In genomic region chr7:109803516-109803915, GRCm38 (mm10) we compare ENCODE assay signal across 24 mouse cellular contexts. TPM values are rescaled to one million over a fixed set of nuclear protein-coding genes. Genes with fewer than 3 reads are reported as not detected.
DNase-seq lines count a peak whose midpoint lies in the region; ATAC-seq and TF ChIP-seq lines count a peak whose summit lies in the region.
"Had no signal": no experiment of that assay in that cellular context is flagged by ENCODE, and none has a peak within 500 bp of the region (broad histone marks: within the 10 kb centered on the region; RNA-seq: fewer than 3 reads in every experiment).

No protein-coding gene starts in this region.

- peaks cover 9% of the 10 kb centered on the region for H3K4me1 ChIP-seq in heart, adult 2 months (ENCODE audit: control insufficient read depth, insufficient read depth, low read length)
- H3K4me1 ChIP-seq in heart, embryonic 15.5 days (replicated peaks), result peaks cover 39% of the 10 kb centered on the region
- H3K4me1 ChIP-seq in heart, postnatal 0 days (ENCODE audit: control insufficient read depth, insufficient read depth), result peaks cover 39% of the 10 kb centered on the region
- H3K4me1 ChIP-seq: embryonic facial prominence, embryonic 13.5 days; embryonic facial prominence, embryonic 15.5 days; forebrain, embryonic 12.5 days had no signal

- no peak overlapping the region for H3K4me3 ChIP-seq in heart, adult 2 months
- no peak overlapping the region for H3K4me3 ChIP-seq in heart, embryonic 15.5 days
- no peak overlapping the region for H3K4me3 ChIP-seq in heart, postnatal 0 days (ENCODE audit: low read depth, low read length)
- H3K4me3 ChIP-seq: embryonic facial prominence, embryonic 13.5 days; embryonic facial prominence, embryonic 15.5 days; erythroblast, embryonic 14.5 days; forebrain, embryonic 10.5 days; forebrain, embryonic 12.5 days had no signal

- peak in 1 of 2 experiments; percentile 28 for DNase-seq in heart, adult 2 months
- DNase-seq in heart, postnatal 36 days, result no peak
- no peak for DNase-seq in heart, adult 8-10 months (ENCODE audit: low spot score)
- peak; percentile 47 for DNase-seq in heart, postnatal 0 days (ENCODE audit: low spot score)
- DNase-seq in heart, postnatal 14 days, result no peak
- DNase-seq: adrenal gland, adult 2 months; adrenal gland, postnatal 10 days; adrenal gland, postnatal 25 days; cerebellum, adult 11 months; cerebellum, adult 18-20 months; cerebellum, adult 8-10 months; cerebellum, adult 9-11 months; cerebellum, postnatal 14 days; cerebellum, postnatal 36 days; embryo, embryonic 11 days had no signal

- H3K4me2 ChIP-seq in heart, embryonic 15.5 days, result no peak overlapping the region
- H3K4me2 ChIP-seq in heart, postnatal 0 days (ENCODE audit: low read depth, low read length), result no peak overlapping the region
- H3K4me2 ChIP-seq: embryonic facial prominence, embryonic 13.5 days; embryonic facial prominence, embryonic 15.5 days; forebrain, embryonic 12.5 days had no signal

- no peak for ATAC-seq in heart, embryonic 15.5 days (replicated peaks; ENCODE audit: insufficient number of reproducible peaks, insufficient read depth, low FRiP score, low read depth)
- peak; percentile 42; the same call in 1 of the 2 replicates for ATAC-seq in heart, postnatal 0 days (ENCODE audit: insufficient read depth, low read depth)
- ATAC-seq: forebrain, embryonic 14.5 days had no signal

- H3K9me3 ChIP-seq in heart, embryonic 15.5 days (replicated peaks), result no peaks in the 10 kb centered on the region
- H3K9me3 ChIP-seq in heart, postnatal 0 days (replicated peaks; ENCODE audit: control insufficient read depth, low read length), result no peaks in the 10 kb centered on the region
- H3K9me3 ChIP-seq: embryonic facial prominence, embryonic 13.5 days; embryonic facial prominence, embryonic 15.5 days; forebrain, embryonic 10.5 days; forebrain, embryonic 12.5 days had no signal

- TF ChIP-seq EP300 in heart, adult 2 months (IDR thresholded peaks at IDR 0.05; ENCODE audit: insufficient read depth, low read depth, low read length), result no peak
- no peak for TF ChIP-seq EP300 in heart, postnatal 0 days (IDR thresholded peaks at IDR 0.05; ENCODE audit: low read depth)

- no peak overlapping the region for H3K9ac ChIP-seq in heart, adult 2 months (ENCODE audit: low read depth, low read length)
- no peak overlapping the region for H3K9ac ChIP-seq in heart, embryonic 15.5 days
- H3K9ac ChIP-seq in heart, postnatal 0 days (replicated peaks; ENCODE audit: low read depth, low read length), result no peak overlapping the region
- H3K9ac ChIP-seq: embryonic facial prominence, embryonic 13.5 days; embryonic facial prominence, embryonic 15.5 days; forebrain, embryonic 12.5 days had no signal

- H3K27ac ChIP-seq in heart, adult 2 months, result peak overlapping the region; percentile 84
- peak overlapping the region; percentile 48 for H3K27ac ChIP-seq in heart, embryonic 15.5 days
- H3K27ac ChIP-seq in heart, postnatal 0 days (ENCODE audit: low read depth), result peak overlapping the region; percentile 72
- H3K27ac ChIP-seq: embryonic facial prominence, embryonic 13.5 days; embryonic facial prominence, embryonic 15.5 days; forebrain, embryonic 10.5 days; forebrain, embryonic 12.5 days had no signal

- H3K36me3 ChIP-seq in heart, adult 2 months (ENCODE audit: control insufficient read depth, insufficient read depth, low read length), result peaks cover 2% of the 10 kb centered on the region; the same call in 1 of the 2 replicates
- no peaks in the 10 kb centered on the region for H3K36me3 ChIP-seq in heart, embryonic 15.5 days
- H3K36me3 ChIP-seq in heart, postnatal 0 days (replicated peaks; ENCODE audit: control insufficient read depth, insufficient read depth, low read length), result no peaks in the 10 kb centered on the region
- H3K36me3 ChIP-seq: embryonic facial prominence, embryonic 13.5 days; embryonic facial prominence, embryonic 15.5 days; forebrain, embryonic 10.5 days; forebrain, embryonic 12.5 days had no signal

- intact Hi-C loops in heart, adult 2 months (cut with DNase I), result no loop called here
- intact Hi-C loops in heart, postnatal 36 days (cut with DNase I), result no loop called here
- intact Hi-C loops in heart, postnatal 14 days (cut with DNase I), result no loop called here

- H3K79me2 ChIP-seq in heart, adult 2 months (replicated peaks; ENCODE audit: control insufficient read depth, insufficient read depth, low read length), result no peaks in the 10 kb centered on the region

- WGBS in heart, adult 2 months, result 6% methylated on average over 1 of the region's 1 CpGs
- 16% methylated on average over 1 of the region's 1 CpGs for WGBS in heart, embryonic 15.5 days
- WGBS in heart, postnatal 0 days, result 6% methylated on average over 1 of the region's 1 CpGs

- TF ChIP-seq CTCF in heart, adult 2 months (IDR thresholded peaks at IDR 0.05), result no peak
- no peak for TF ChIP-seq CTCF in heart, postnatal 0 days (IDR thresholded peaks at IDR 0.05; ENCODE audit: low read depth)

- H3K27me3 ChIP-seq in heart, adult 2 months (ENCODE audit: control insufficient read depth, insufficient read depth, low read length), result no peaks in the 10 kb centered on the region
- H3K27me3 ChIP-seq in heart, embryonic 15.5 days, result no peaks in the 10 kb centered on the region
- no peaks in the 10 kb centered on the region for H3K27me3 ChIP-seq in heart, postnatal 0 days (ENCODE audit: control insufficient read depth, insufficient read depth, low read length)
- H3K27me3 ChIP-seq: embryonic facial prominence, embryonic 13.5 days; embryonic facial prominence, embryonic 15.5 days had no signal

- TF ChIP-seq POLR2A in heart, adult 2 months (IDR thresholded peaks at IDR 0.05; ENCODE audit: insufficient read depth, low read depth, low read length), result no peak

RNA-seq across cellular contexts. Expression of gene Nrip3, which starts 21.7 kb away (rescaled TPM):
- under 1 TPM; 0.05 to 0.36 TPM for total RNA-seq in heart, adult 2 months (2021)
- 0.10 and 0.15 TPM in 2 replicates for polyA plus RNA-seq in heart, adult 2 months (2012; rRNA removed)
- under 1 TPM; 0.08 to 0.47 TPM for total RNA-seq in heart, postnatal 36 days (2021)
- polyA plus RNA-seq in heart, embryonic 15.5 days (2015; fragmentation: Nextera tagmentation; extraction: Ambion mirVana), result 0.26 and 0.82 TPM in 2 replicates
- total RNA-seq in heart, adult 8-10 months (2022), result under 1 TPM; 0.09 to 0.25 (median 0.19) TPM
- total RNA-seq in heart, postnatal 0 days (2014; rRNA removed; ENCODE audit: low replicate concordance), result 0.15 and 0.53 TPM in 2 replicates
- polyA plus RNA-seq in heart, postnatal 0 days (2015; fragmentation: Nextera tagmentation; extraction: Ambion mirVana), result 0.18 and 0.33 TPM in 2 replicates
- total RNA-seq in heart, postnatal 14 days (2021), result under 1 TPM; 0.20 to 0.29 TPM
- total RNA-seq: MEL had no signal
- polyA plus RNA-seq: C2C12 had no signal

RNA-seq across cellular contexts. Expression of gene Tmem9b, which starts 50.8 kb away (rescaled TPM):
- total RNA-seq in heart, adult 2 months (2021), result 10 to 100 TPM; 28.1 to 34.3 TPM
- 35.4 and 61.2 TPM in 2 replicates for polyA plus RNA-seq in heart, adult 2 months (2012; rRNA removed)
- 10 to 100 TPM; 29.8 to 31.1 TPM for total RNA-seq in heart, postnatal 36 days (2021)
- 56.4 and 57.1 TPM in 2 replicates for polyA plus RNA-seq in heart, embryonic 15.5 days (2015; fragmentation: Nextera tagmentation; extraction: Ambion mirVana)
- total RNA-seq in heart, adult 8-10 months (2022), result 10 to 100 TPM; 30.1 to 35.1 (median 31.0) TPM
- 111 and 142 TPM in 2 replicates for total RNA-seq in heart, postnatal 0 days (2014; rRNA removed; ENCODE audit: low replicate concordance)
- 72.9 and 74.8 TPM in 2 replicates for polyA plus RNA-seq in heart, postnatal 0 days (2015; fragmentation: Nextera tagmentation; extraction: Ambion mirVana)
- 10 to 100 TPM; 32.3 to 33.7 TPM for total RNA-seq in heart, postnatal 14 days (2021)
